Mouse (Mus musculus) G1E (cell line): Measurements from ENCODE around the gene Pde9a.

Experiments
- CTCF ChIP-seq: IDR thresholded peaks from 2 replicates; pipeline ENCODE4 v1.5.1; 2012; ENCODE audit warnings: low read depth, low read length, inconsistent platforms, mixed read lengths
- GATA2 ChIP-seq: IDR thresholded peaks from 2 replicates; pipeline ENCODE4 v1.6.1; 2012; ENCODE audit warnings: low read depth, low read length, inconsistent platforms, borderline replicate concordance
- POLR2AphosphoS5 ChIP-seq: IDR thresholded peaks from 2 replicates; pipeline ENCODE4 v1.6.1; 2012; ENCODE audit warnings: low read depth, low read length, inconsistent platforms; ENCODE audit not compliant: insufficient replicate concordance
- TAL1 ChIP-seq: conservative IDR thresholded peaks from 2 replicates; pipeline ENCODE4 v1.6.1; 2012; ENCODE audit warnings: low read depth, low read length, inconsistent platforms, mixed read lengths

DNA sequence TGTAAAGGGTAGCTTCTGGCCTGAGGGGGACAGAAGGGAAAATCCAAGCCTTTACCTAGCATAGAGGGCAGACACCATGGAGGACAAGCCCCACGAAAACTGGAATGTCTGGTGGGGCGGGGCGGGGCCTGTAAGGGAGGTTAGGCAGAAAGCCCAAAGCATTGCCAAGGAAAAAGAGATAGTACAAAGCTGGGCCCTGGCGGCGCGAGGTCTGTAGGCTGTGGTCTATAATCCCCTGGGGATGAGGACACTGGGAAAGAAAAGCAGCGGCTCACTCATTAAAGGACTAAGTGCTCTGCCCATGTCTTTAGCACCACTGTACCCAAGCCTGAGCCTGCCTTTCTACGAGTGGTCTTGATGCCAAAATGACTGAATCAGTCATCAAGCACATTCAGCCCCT lies 34.0 kb upstream of the Pde9a start:
- no peak for TF ChIP-seq CTCF
- no peak for TF ChIP-seq TAL1
- no peak for TF ChIP-seq GATA2
- TF ChIP-seq POLR2AphosphoS5 = no peak
